Mouse (Mus musculus) ES-Bruce4 (cell line): ENCODE results near the gene D630039A03Rik. TPM values are rescaled to one million over a fixed set of nuclear protein-coding genes. Genes with fewer than 3 reads are reported as not detected.

Source experiments
- H3K27ac ChIP-seq: 2 replicates; pipeline ENCODE4 v1.5.1; 2012; ENCODE audit warnings: low read length, inconsistent platforms; ENCODE audit not compliant: insufficient read depth
- H3K27me3 ChIP-seq: 2 replicates; pipeline ENCODE4 v1.6.1; 2012; ENCODE audit warnings: mild to moderate bottlenecking, low read length, inconsistent platforms; ENCODE audit not compliant: control insufficient read depth, poor library complexity, insufficient read depth, severe bottlenecking
- H3K36me3 ChIP-seq: 2 replicates; pipeline ENCODE4 v1.6.1; 2012; ENCODE audit warnings: inconsistent platforms, mild to moderate bottlenecking, low read length, moderate library complexity; ENCODE audit not compliant: control insufficient read depth, poor library complexity, insufficient read depth, severe bottlenecking
- H3K4me1 ChIP-seq: one replicate; pipeline ENCODE4 v1.8.1; 2011; ENCODE audit warnings: low read length; ENCODE audit not compliant: control insufficient read depth, insufficient read depth
- H3K4me3 ChIP-seq: 2 replicates; pipeline ENCODE4 v1.5.1; 2011; ENCODE audit warnings: low read depth, mild to moderate bottlenecking, low read length
- H3K9ac ChIP-seq: 2 replicates; pipeline ENCODE4 v1.6.1; 2012; ENCODE audit warnings: low read depth, mild to moderate bottlenecking, inconsistent platforms; ENCODE audit not compliant: poor library complexity, severe bottlenecking
- H3K9me3 ChIP-seq: replicated peaks from 2 replicates; pipeline ENCODE4 v1.6.1; 2012; ENCODE audit warnings: mild to moderate bottlenecking, low read length, inconsistent platforms; ENCODE audit not compliant: control insufficient read depth, poor library complexity, insufficient read depth, severe bottlenecking
- CTCF ChIP-seq: IDR thresholded peaks from one replicate; pipeline ENCODE4 v1.8.1; 2011; ENCODE audit warnings: low read depth, low read length
- EP300 ChIP-seq: IDR thresholded peaks from 2 replicates; pipeline ENCODE4 v1.6.1; 2011; ENCODE audit warnings: low read depth, low read length; ENCODE audit not compliant: insufficient read depth
- POLR2A ChIP-seq: IDR thresholded peaks from one replicate; pipeline ENCODE4 v1.8.1; 2011; ENCODE audit warnings: low read length; ENCODE audit not compliant: insufficient read depth
- polyA plus RNA-seq: library from polyadenylated mRNA; stranded (reverse); fragments of >200 nt; gene quantifications from 2 replicates; pipeline ENCODE4 v1.2.4, GENCODE M21; 2011; ENCODE audit warnings: low read depth; ENCODE audit not compliant: missing spikeins, insufficient read depth, insufficient read length

The D630039A03Rik gene
- polyA plus RNA-seq, 1 experiment = 2.5 TPM

DNA sequence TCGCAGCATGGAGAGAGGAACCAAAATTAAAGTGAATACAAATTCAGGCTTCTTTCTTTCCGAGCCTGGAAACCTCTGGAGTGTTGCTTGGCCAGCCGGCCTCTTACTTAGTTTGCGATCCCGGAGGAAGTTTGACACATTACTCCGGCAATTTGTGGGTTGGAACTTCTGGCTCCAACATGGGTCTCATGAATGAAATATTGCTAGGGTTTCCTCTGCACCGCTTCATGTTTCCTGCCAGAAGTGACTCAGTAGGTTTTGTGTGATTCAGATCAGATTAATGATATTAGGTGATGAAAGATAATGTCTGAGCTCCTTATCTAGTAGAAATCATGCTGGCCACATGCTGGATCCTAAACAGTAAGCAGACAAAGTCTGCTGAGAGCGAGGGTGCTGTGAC, 54.2 kb downstream of the D630039A03Rik start:
- H3K27ac ChIP-seq = no peak overlapping the region
- no peak overlapping the region for H3K9ac ChIP-seq
- H3K4me3 ChIP-seq = no peak overlapping the region
- no peaks in the 10 kb centered on the region for H3K27me3 ChIP-seq
- no peaks in the 10 kb centered on the region for H3K9me3 ChIP-seq
- peaks cover 13% of the 10 kb centered on the region for H3K36me3 ChIP-seq
- H3K4me1 ChIP-seq = peaks cover 3% of the 10 kb centered on the region
- TF ChIP-seq EP300 = no peak
- no peak for TF ChIP-seq POLR2A
- TF ChIP-seq CTCF = no peak

DNA sequence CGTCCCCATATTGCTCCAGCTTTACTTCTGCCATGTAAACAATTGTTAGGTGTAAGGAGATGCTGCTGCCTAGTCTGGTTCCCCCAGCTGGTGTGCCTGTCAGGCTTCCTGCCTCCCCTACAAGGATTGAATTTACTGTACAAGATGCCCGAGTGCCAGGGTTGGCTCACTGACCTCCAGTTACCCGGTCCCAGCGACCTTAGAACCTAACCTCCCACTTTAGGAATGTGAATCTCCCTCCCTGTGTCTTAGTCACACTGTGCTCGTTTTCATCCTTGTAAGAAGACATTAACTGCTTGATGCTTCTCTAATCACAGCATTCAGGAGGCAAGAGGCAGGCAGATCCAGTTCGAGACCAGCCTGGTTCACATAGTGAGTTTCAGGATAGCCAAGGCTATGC, 54.9 kb downstream of the D630039A03Rik start:
- Histone ChIP-seq H3K4me1 (peaks cover 1% of the 10 kb centered on the region), H3K36me3 (peaks cover 19% of the 10 kb centered on the region), H3K9ac (no peak overlapping the region), H3K4me3 (no peak overlapping the region), H3K9me3 (no peaks in the 10 kb centered on the region), H3K27ac (no peak overlapping the region), H3K27me3 (no peaks in the 10 kb centered on the region)
- TF ChIP-seq POLR2A (no peak), EP300 (no peak), CTCF (no peak)

DNA sequence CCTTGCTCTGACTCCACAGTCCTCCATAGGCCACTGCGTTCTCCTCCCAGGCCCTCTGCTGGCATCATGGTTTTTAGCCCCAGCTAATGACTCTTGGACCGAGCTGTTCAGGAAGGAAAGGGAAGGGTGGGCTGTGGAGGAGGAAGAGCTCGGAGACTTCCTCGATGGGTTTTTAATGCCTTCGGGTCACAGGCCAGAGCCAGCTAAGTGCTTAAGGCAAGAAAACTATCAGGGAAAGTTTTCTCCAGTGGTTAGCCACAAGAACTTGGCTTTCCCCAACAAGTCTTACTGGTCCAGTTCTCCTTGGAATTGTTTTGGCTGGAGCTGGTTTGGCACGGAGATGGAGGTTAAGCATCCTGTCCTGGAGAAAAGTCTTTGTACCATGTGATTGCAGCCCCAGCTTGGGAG, 55.9 kb downstream of the D630039A03Rik start:
- H3K4me1 ChIP-seq = no peaks in the 10 kb centered on the region
- no peak for TF ChIP-seq POLR2A
- TF ChIP-seq EP300 = no peak
- TF ChIP-seq CTCF = no peak
- H3K27me3 ChIP-seq = no peaks in the 10 kb centered on the region
- H3K27ac ChIP-seq = no peak overlapping the region
- no peak overlapping the region for H3K4me3 ChIP-seq
- H3K9ac ChIP-seq = no peak overlapping the region
- H3K36me3 ChIP-seq = peaks cover 27% of the 10 kb centered on the region
- no peaks in the 10 kb centered on the region for H3K9me3 ChIP-seq

Other genes with a start within 250 kb of the D630039A03Rik start
- 91.4 and 96.5 TPM in 2 replicates for gene Akap2, start 198.6 kb downstream of the D630039A03Rik start, polyA plus RNA-seq
- 403 and 417 TPM in 2 replicates for gene Txn1, start 40.1 kb upstream of the D630039A03Rik start, polyA plus RNA-seq
- gene Txndc8, start 92.8 kb upstream of the D630039A03Rik start, polyA plus RNA-seq = not detected in 2 replicates